In genomic region chr1:160485731-160486130, GRCm38 (mm10) we compare ENCODE assay signal across 19 mouse cellular contexts.
"Had no signal": no experiment of that assay in that cellular context is flagged by ENCODE, and none has a peak within 500 bp of the region (broad histone marks: within the 10 kb centered on the region; RNA-seq: fewer than 3 reads in every experiment).

No protein-coding gene starts in this region.

- H3K36me3 ChIP-seq: liver, embryonic 15.5 days; lung, embryonic 15.5 days; midbrain, embryonic 10.5 days; midbrain, embryonic 12.5 days; neural tube, embryonic 13.5 days; neural tube, embryonic 15.5 days had no signal

- ATAC-seq: liver, postnatal 0 days; lung, postnatal 0 days had no signal

- H3K9ac ChIP-seq: liver, embryonic 15.5 days; liver, postnatal 0 days; lung, embryonic 15.5 days; midbrain, embryonic 12.5 days; neural tube, embryonic 13.5 days; neural tube, embryonic 15.5 days had no signal

- DNase-seq: liver, postnatal 0 days; lung, adult 2 months; lung, postnatal 14 days; lung, postnatal 4 days; midbrain, embryonic 14.5 days; right cerebral cortex, adult 18-20 months; right cerebral cortex, postnatal 25 days; right cerebral cortex, postnatal 4 days; spleen, adult 18-20 months; thymus, adult 18-20 months; thymus, postnatal 14 days; thymus, postnatal 36 days had no signal

- H3K27me3 ChIP-seq: liver, embryonic 15.5 days; lung, embryonic 15.5 days; midbrain, embryonic 12.5 days; neural tube, embryonic 13.5 days; neural tube, embryonic 15.5 days had no signal

- H3K4me3 ChIP-seq: liver, embryonic 15.5 days; lung, embryonic 15.5 days; midbrain, embryonic 10.5 days; midbrain, embryonic 12.5 days; neural tube, embryonic 13.5 days; neural tube, embryonic 15.5 days had no signal

- H3K27ac ChIP-seq: liver, embryonic 15.5 days; lung, embryonic 15.5 days; midbrain, embryonic 10.5 days; midbrain, embryonic 12.5 days; neural tube, embryonic 13.5 days; neural tube, embryonic 15.5 days had no signal

- H3K4me1 ChIP-seq: liver, embryonic 15.5 days; lung, embryonic 15.5 days; midbrain, embryonic 10.5 days; midbrain, embryonic 12.5 days; neural tube, embryonic 13.5 days; neural tube, embryonic 15.5 days had no signal

- H3K9me3 ChIP-seq: liver, embryonic 15.5 days; lung, embryonic 15.5 days; midbrain, embryonic 10.5 days; midbrain, embryonic 12.5 days; neural tube, embryonic 13.5 days; neural tube, embryonic 15.5 days had no signal

- H3K4me2 ChIP-seq: liver, embryonic 15.5 days; lung, embryonic 15.5 days; midbrain, embryonic 12.5 days; neural tube, embryonic 13.5 days; neural tube, embryonic 15.5 days had no signal
